Mouse (Mus musculus) lung, adult 2 months (tissue): Measurements from ENCODE around the gene Yars.

Experiments used
- CTCF ChIP-seq: fragments of 200-500 bp; IDR thresholded peaks from 2 replicates; pipeline ENCODE4 v1.5.1; 2011; ENCODE audit warnings: mild to moderate bottlenecking, low read length, control low read depth; ENCODE audit not compliant: insufficient read depth
- POLR2A ChIP-seq: fragments of 200-500 bp; IDR thresholded peaks from 2 replicates; pipeline ENCODE4 v1.6.1; 2011; ENCODE audit warnings: low read depth, mild to moderate bottlenecking, control low read depth, low read length, borderline replicate concordance; ENCODE audit errors: extremely low read depth

DNA sequence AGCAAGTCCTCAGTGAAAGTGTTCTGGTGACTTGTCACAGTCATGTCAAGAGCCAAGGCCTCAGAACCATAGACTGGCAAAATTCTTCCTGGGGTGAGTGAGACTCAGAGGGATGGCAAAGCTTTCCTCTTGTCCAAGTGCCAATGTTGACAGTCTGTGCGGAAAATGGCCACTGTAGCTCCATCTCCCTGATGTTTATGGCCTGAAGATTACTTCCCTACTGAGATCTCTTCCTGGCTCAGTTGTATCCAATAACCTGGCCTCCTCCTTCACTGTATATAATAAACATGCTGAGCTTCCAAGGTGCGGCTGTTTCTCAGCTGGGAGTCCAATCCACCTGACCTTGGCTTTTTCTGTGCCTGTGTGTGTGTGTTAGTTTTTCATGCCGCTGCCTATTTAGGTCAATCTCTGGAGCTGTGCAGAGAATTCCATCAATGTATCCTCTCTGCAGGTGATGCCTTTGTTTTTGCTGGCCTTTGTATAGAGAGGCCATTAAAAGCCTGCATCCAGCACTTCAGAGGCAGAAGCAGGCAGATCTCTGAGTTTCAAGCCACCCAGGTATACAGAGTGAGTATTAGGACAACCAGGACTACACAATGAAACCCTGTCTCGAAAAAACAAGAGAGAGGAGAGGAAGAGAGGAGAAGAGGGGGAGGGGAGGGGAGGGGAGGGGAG, 27.8 kb upstream of the Yars start:
- TF ChIP-seq POLR2A (no peak), CTCF (no peak)
